Mouse (Mus musculus) left cerebral cortex, postnatal 4 days (tissue): Measurements from ENCODE around the gene Aldh8a1. TPM values are rescaled to one million over a fixed set of nuclear protein-coding genes. Genes with fewer than 3 reads are reported as not detected.

Experiments
- DNase-seq: peaks from one replicate; pipeline ENCODE4 v3.0.0-alpha.2; 2022
- intact Hi-C: fragments of 180-260 bp; cut with DNase I; formaldehyde crosslinking; loops from one replicate; pipeline ENCODE4 v1.15.1; 2025
- total RNA-seq, 2 experiments: library from RNA; stranded (reverse); gene quantifications; 2 replicates each; pipeline ENCODE4 v1.2.3; 2021

Aldh8a1 gene
- not detected for total RNA-seq

- DNase-seq = no peak
Observed at GRCm38 (mm10) chr10:21376682-21377473, at the start of gene Aldh8a1. Gene Aldh8a1, plus strand, starts transcription at chr10:21377291.

GRCm38 (mm10) chr10:21327605-21328135 lies 49.4 kb upstream of the Aldh8a1 start:
- no peak for DNase-seq
- intact Hi-C loops = no loop called here

More at GRCm38 (mm10) chr10:21376682-21377473, at the start of gene Aldh8a1:
- intact Hi-C loops = no loop called here

- DNase-seq = no peak
- intact Hi-C loops = no loop called here
Observed at GRCm38 (mm10) chr10:21334349-21335105, 42.6 kb upstream of the Aldh8a1 start.

GRCm38 (mm10) chr10:21335534-21335933 lies 41.6 kb upstream of the Aldh8a1 start:
- intact Hi-C loops = no loop called here
- no peak for DNase-seq

- intact Hi-C loops = no loop called here
- no peak for DNase-seq
Observed at GRCm38 (mm10) chr10:21337191-21337590, 39.9 kb upstream of the Aldh8a1 start.

- intact Hi-C loops = no loop called here
- no peak for DNase-seq
Observed at GRCm38 (mm10) chr10:21341706-21342105, 35.4 kb upstream of the Aldh8a1 start.

GRCm38 (mm10) chr10:21342331-21343005 lies 34.6 kb upstream of the Aldh8a1 start:
- no peak for DNase-seq
- intact Hi-C loops = no loop called here

GRCm38 (mm10) chr10:21347332-21347731 lies 29.8 kb upstream of the Aldh8a1 start:
- intact Hi-C loops = no loop called here
- DNase-seq = peak; percentile 17

- DNase-seq = no peak
Observed at GRCm38 (mm10) chr10:21349449-21349848, 27.6 kb upstream of the Aldh8a1 start.

GRCm38 (mm10) chr10:21349946-21350345 lies 27.1 kb upstream of the Aldh8a1 start:
- intact Hi-C loops = no loop called here
- no peak for DNase-seq

More at GRCm38 (mm10) chr10:21349449-21349848, 27.6 kb upstream of the Aldh8a1 start:
- intact Hi-C loops = no loop called here

- intact Hi-C loops = no loop called here
- no peak for DNase-seq
Observed at GRCm38 (mm10) chr10:21350531-21351515, 26.3 kb upstream of the Aldh8a1 start.

- intact Hi-C loops = no loop called here
- DNase-seq = no peak
Observed at GRCm38 (mm10) chr10:21351766-21352165, 25.3 kb upstream of the Aldh8a1 start.

- DNase-seq = no peak
- intact Hi-C loops = no loop called here
Observed at GRCm38 (mm10) chr10:21353890-21354289, 23.2 kb upstream of the Aldh8a1 start.

GRCm38 (mm10) chr10:21354506-21354905 lies 22.6 kb upstream of the Aldh8a1 start:
- intact Hi-C loops = no loop called here
- no peak for DNase-seq

- intact Hi-C loops = no loop called here
- no peak for DNase-seq
Observed at GRCm38 (mm10) chr10:21357986-21358385, 19.1 kb upstream of the Aldh8a1 start.

GRCm38 (mm10) chr10:21359086-21359485 lies 18.0 kb upstream of the Aldh8a1 start:
- intact Hi-C loops = no loop called here
- no peak for DNase-seq

- peak; percentile 23 for DNase-seq
- intact Hi-C loops = no loop called here
Observed at GRCm38 (mm10) chr10:21361871-21362270, 15.2 kb upstream of the Aldh8a1 start.

- no peak for DNase-seq
- intact Hi-C loops = no loop called here
Observed at GRCm38 (mm10) chr10:21363297-21363696, 13.8 kb upstream of the Aldh8a1 start.

GRCm38 (mm10) chr10:21364946-21365345 lies 12.1 kb upstream of the Aldh8a1 start:
- DNase-seq = no peak
- intact Hi-C loops = no loop called here

- no peak for DNase-seq
- intact Hi-C loops = no loop called here
Observed at GRCm38 (mm10) chr10:21365897-21366296, 11.2 kb upstream of the Aldh8a1 start.
